Mouse (Mus musculus): ENCODE data around the gene Fbxw8.

Gene Fbxw8

DNA sequence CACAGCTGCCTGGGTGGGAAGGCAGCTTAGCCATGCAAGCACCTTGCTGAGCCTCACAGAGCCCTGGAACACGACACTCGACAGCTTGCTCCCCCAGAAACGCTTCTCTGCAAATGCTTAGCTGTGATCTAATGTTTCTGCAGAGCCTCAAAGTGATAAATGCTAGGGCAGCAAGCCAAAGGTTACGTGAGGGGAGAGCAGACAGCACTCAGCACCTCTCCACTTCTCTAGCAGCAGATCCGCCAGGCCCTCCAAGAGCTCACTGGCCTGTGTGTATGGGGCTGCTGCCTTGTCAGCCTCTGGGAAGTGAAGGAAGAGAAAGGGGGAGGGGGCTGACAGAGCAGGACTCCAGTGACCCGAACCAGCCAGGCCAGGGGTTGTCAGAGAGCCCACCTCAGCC, 27.1 kb downstream of the Fbxw8 start:
- no peak for TF ChIP-seq CTCF (conservative IDR thresholded peaks at IDR 0.05; ENCODE audit: low read length)
- no peak for TF ChIP-seq POU5F1 (IDR thresholded peaks at IDR 0.05; ENCODE audit: borderline replicate concordance, low read length)
- TF ChIP-seq NANOG (IDR thresholded peaks at IDR 0.05; ENCODE audit: borderline replicate concordance, low read length), result no peak
- H3K36me3 ChIP-seq (ENCODE audit: insufficient read depth, low read length), result peaks cover 73% of the 10 kb centered on the region
- H3K9me3 ChIP-seq (ENCODE audit: low read length), result no peaks in the 10 kb centered on the region
- H3K4me3 ChIP-seq (replicated peaks; ENCODE audit: low read length), result no peak overlapping the region
- H3K27me3 ChIP-seq (ENCODE audit: insufficient read depth, low read length), result no peaks in the 10 kb centered on the region
- H3K4me1 ChIP-seq (replicated peaks; ENCODE audit: low read depth, low read length), result peaks cover 26% of the 10 kb centered on the region

DNA sequence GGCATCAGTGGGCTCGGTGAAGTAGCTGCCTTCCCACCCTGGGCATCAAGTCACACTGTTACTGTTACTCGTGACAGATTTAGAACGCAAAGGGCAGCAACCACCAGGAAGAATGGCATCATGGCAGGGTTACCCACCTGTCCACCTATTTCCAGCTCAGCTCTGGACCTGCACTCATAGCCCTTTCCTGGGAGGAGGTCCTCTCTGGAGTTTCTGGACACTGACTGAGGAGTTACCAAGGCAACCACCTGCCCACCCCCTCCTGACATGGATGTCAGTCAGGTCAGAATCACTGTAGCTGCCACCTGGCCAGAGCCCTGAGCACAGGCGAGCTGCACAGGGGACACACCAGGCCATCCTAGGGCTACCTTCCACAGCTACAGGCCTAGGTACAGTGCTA, 28.6 kb downstream of the Fbxw8 start:
- no peak for TF ChIP-seq POU5F1 (IDR thresholded peaks at IDR 0.05; ENCODE audit: borderline replicate concordance, low read length)
- no peak for TF ChIP-seq CTCF (conservative IDR thresholded peaks at IDR 0.05; ENCODE audit: low read length)
- TF ChIP-seq NANOG (IDR thresholded peaks at IDR 0.05; ENCODE audit: borderline replicate concordance, low read length), result no peak
- peaks cover 70% of the 10 kb centered on the region for H3K36me3 ChIP-seq (ENCODE audit: insufficient read depth, low read length)
- H3K27me3 ChIP-seq (ENCODE audit: insufficient read depth, low read length), result no peaks in the 10 kb centered on the region

DNA sequence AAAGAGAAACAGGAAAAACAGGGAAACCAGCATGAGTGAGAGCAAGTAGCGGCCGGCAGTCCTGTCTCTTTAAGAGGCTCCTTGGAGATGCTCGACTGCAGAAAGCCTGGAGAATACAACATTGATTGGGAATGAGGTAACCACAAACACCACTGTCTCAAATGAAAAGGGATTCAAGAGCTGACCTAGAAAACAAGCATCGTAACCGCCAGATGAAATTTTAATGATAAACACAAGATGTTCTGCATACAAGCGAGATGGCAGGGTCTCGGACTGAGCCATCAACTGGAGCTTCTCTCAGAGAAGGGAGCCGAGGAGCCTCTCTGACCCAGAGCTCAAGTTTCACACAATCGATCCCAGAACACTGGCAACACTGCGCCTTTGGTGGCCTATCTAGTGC, 32.2 kb downstream of the Fbxw8 start:
- H3K4me1 ChIP-seq (replicated peaks; ENCODE audit: low read depth, low read length), result peaks cover 29% of the 10 kb centered on the region
- no peaks in the 10 kb centered on the region for H3K27me3 ChIP-seq (ENCODE audit: insufficient read depth, low read length)
- no peaks in the 10 kb centered on the region for H3K9me3 ChIP-seq (ENCODE audit: low read length)
- TF ChIP-seq POU5F1 (IDR thresholded peaks at IDR 0.05; ENCODE audit: borderline replicate concordance, low read length), result no peak
- TF ChIP-seq CTCF (conservative IDR thresholded peaks at IDR 0.05; ENCODE audit: low read length), result no peak
- no peak for TF ChIP-seq NANOG (IDR thresholded peaks at IDR 0.05; ENCODE audit: borderline replicate concordance, low read length)
- H3K4me3 ChIP-seq (replicated peaks; ENCODE audit: low read length), result no peak overlapping the region
- peaks cover 72% of the 10 kb centered on the region for H3K36me3 ChIP-seq (ENCODE audit: insufficient read depth, low read length)

More for the DNA sequence above, 28.6 kb downstream of the Fbxw8 start:
- Histone ChIP-seq H3K4me1 (replicated peaks; ENCODE audit: low read depth, low read length) (peaks cover 32% of the 10 kb centered on the region), H3K4me3 (replicated peaks; ENCODE audit: low read length) (no peak overlapping the region), H3K9me3 (ENCODE audit: low read length) (no peaks in the 10 kb centered on the region)

DNA sequence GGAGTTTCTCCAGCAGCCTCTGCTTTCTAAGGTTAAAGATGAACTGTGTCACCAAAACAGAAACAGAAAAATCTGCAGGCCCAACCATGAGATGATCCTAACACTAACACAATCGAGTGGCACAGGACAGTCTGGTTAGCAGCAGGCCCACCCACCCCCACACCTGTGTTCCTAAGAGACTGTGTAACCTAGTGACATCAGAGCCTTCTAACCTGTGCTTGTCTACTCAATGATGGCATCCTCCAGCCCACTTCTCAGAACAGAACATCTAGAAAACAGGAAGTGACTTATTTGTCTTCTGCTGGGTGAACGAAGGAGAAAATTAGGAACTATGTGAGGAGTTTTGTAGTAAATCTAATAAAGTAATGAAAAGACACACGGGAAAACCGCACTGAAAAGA, 33.3 kb downstream of the Fbxw8 start:
- Histone ChIP-seq H3K4me3 (replicated peaks; ENCODE audit: low read length) (no peak overlapping the region), H3K27me3 (ENCODE audit: insufficient read depth, low read length) (no peaks in the 10 kb centered on the region), H3K36me3 (ENCODE audit: insufficient read depth, low read length) (peaks cover 67% of the 10 kb centered on the region), H3K9me3 (ENCODE audit: low read length) (no peaks in the 10 kb centered on the region), H3K4me1 (replicated peaks; ENCODE audit: low read depth, low read length) (peaks cover 29% of the 10 kb centered on the region)
- no peak for TF ChIP-seq CTCF (conservative IDR thresholded peaks at IDR 0.05; ENCODE audit: low read length)
- no peak for TF ChIP-seq POU5F1 (IDR thresholded peaks at IDR 0.05; ENCODE audit: borderline replicate concordance, low read length)
- no peak for TF ChIP-seq NANOG (IDR thresholded peaks at IDR 0.05; ENCODE audit: borderline replicate concordance, low read length)

DNA sequence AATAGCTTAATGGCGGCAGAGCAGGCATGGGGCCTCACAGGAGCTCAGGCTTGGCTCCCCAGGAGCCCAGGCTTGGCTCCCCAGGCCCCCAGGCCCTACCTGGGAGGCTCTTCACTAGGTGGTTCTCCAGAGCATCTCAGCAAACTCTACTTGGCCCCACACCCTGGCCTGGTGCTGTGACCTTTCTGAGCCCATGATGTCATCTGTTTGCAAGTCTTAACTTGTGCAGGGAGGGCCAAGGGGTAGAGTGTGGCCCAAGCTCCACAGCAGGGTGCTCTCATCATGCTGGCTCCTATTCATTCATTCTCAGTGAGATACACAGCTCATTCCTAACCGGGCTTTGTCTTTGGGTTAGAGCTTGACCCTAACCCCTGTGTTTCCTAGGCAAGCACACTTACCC, 34.6 kb downstream of the Fbxw8 start:
- H3K4me1 ChIP-seq (replicated peaks; ENCODE audit: low read depth, low read length), result peaks cover 27% of the 10 kb centered on the region

DNA sequence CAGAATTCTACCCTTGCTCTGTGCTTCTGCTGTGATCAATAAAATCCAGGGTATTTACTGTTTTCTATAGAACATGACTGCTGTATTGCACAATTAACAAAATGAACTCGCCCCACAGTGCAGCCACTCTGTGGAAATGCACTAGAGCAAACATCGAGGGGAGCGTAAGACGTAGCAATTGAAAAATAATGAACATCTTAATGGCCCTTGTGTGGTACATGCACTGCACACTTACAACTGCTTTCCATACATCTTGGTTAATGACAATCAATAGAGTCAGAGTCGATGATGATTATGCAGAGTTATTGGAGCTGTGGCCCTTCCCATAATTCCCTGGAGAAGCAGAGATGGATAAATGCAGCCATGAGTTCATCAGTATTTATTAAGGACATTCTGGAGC, 36.3 kb downstream of the Fbxw8 start:
- peaks cover 58% of the 10 kb centered on the region for H3K36me3 ChIP-seq (ENCODE audit: insufficient read depth, low read length)
- no peak for TF ChIP-seq POU5F1 (IDR thresholded peaks at IDR 0.05; ENCODE audit: borderline replicate concordance, low read length)
- TF ChIP-seq CTCF (conservative IDR thresholded peaks at IDR 0.05; ENCODE audit: low read length), result no peak
- no peak for TF ChIP-seq NANOG (IDR thresholded peaks at IDR 0.05; ENCODE audit: borderline replicate concordance, low read length)
- H3K9me3 ChIP-seq (ENCODE audit: low read length), result no peaks in the 10 kb centered on the region
- H3K27me3 ChIP-seq (ENCODE audit: insufficient read depth, low read length), result no peaks in the 10 kb centered on the region
- peaks cover 25% of the 10 kb centered on the region for H3K4me1 ChIP-seq (replicated peaks; ENCODE audit: low read depth, low read length)
- H3K4me3 ChIP-seq (replicated peaks; ENCODE audit: low read length), result no peak overlapping the region

More for the DNA sequence above, 34.6 kb downstream of the Fbxw8 start:
- H3K4me3 ChIP-seq (replicated peaks; ENCODE audit: low read length), result no peak overlapping the region
- no peaks in the 10 kb centered on the region for H3K9me3 ChIP-seq (ENCODE audit: low read length)
- TF ChIP-seq CTCF (conservative IDR thresholded peaks at IDR 0.05; ENCODE audit: low read length) (no peak), POU5F1 (IDR thresholded peaks at IDR 0.05; ENCODE audit: borderline replicate concordance, low read length) (no peak), NANOG (IDR thresholded peaks at IDR 0.05; ENCODE audit: borderline replicate concordance, low read length) (no peak)
- no peaks in the 10 kb centered on the region for H3K27me3 ChIP-seq (ENCODE audit: insufficient read depth, low read length)
- H3K36me3 ChIP-seq (ENCODE audit: insufficient read depth, low read length), result peaks cover 63% of the 10 kb centered on the region

DNA sequence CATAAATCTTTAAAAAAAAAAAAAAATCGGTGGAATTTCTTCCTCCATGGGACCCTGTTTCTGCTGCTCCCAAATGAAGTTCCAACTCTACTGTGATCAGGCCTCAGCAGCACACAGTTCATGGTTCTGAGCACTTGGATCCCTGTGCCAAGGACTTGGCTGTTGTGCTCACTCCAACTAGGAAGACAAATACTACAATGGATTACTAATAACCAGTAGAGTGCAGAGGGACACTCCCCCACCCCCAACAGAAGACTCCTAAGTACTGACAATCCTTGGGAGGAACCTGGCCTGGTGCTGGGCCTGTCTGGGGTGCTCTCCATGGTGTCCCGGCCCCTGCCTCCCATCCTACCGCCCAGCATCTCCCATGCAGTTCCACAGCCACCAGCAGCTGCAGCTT, 36.9 kb downstream of the Fbxw8 start:
- TF ChIP-seq CTCF (conservative IDR thresholded peaks at IDR 0.05; ENCODE audit: low read length), result no peak
- TF ChIP-seq POU5F1 (IDR thresholded peaks at IDR 0.05; ENCODE audit: borderline replicate concordance, low read length), result no peak
- no peak for TF ChIP-seq NANOG (IDR thresholded peaks at IDR 0.05; ENCODE audit: borderline replicate concordance, low read length)
- peaks cover 21% of the 10 kb centered on the region for H3K4me1 ChIP-seq (replicated peaks; ENCODE audit: low read depth, low read length)
- H3K9me3 ChIP-seq (ENCODE audit: low read length), result no peaks in the 10 kb centered on the region
- no peaks in the 10 kb centered on the region for H3K27me3 ChIP-seq (ENCODE audit: insufficient read depth, low read length)
- H3K4me3 ChIP-seq (replicated peaks; ENCODE audit: low read length), result no peak overlapping the region
- H3K36me3 ChIP-seq (ENCODE audit: insufficient read depth, low read length), result peaks cover 55% of the 10 kb centered on the region

DNA sequence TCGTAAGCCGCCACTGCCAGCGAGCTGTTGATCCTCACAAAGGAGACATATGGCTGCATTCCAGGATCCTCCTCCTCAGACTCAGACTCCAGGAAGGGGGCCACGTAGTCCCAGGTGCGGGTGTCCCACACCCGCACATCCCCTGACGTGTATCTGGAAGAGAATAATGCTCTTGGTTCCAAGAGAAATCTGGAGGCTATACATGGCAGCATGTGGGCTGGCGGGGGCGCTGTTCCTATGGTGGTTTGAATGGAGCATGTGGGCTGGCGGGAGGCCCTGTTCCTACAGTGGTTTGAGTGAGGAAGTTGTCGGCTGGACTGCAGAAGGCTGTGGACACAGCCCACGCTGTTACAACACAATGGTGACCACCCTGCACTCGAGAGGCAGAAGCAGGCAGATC, 41.6 kb downstream of the Fbxw8 start:
- Histone ChIP-seq H3K36me3 (ENCODE audit: insufficient read depth, low read length) (peaks cover 70% of the 10 kb centered on the region), H3K27me3 (ENCODE audit: insufficient read depth, low read length) (no peaks in the 10 kb centered on the region), H3K4me3 (replicated peaks; ENCODE audit: low read length) (no peak overlapping the region), H3K4me1 (replicated peaks; ENCODE audit: low read depth, low read length) (peaks cover 7% of the 10 kb centered on the region; the same call in 1 of the 2 replicates), H3K9me3 (ENCODE audit: low read length) (no peaks in the 10 kb centered on the region)
- no peak for TF ChIP-seq NANOG (IDR thresholded peaks at IDR 0.05; ENCODE audit: borderline replicate concordance, low read length)
- TF ChIP-seq CTCF (conservative IDR thresholded peaks at IDR 0.05; ENCODE audit: low read length), result peak; percentile 40

DNA sequence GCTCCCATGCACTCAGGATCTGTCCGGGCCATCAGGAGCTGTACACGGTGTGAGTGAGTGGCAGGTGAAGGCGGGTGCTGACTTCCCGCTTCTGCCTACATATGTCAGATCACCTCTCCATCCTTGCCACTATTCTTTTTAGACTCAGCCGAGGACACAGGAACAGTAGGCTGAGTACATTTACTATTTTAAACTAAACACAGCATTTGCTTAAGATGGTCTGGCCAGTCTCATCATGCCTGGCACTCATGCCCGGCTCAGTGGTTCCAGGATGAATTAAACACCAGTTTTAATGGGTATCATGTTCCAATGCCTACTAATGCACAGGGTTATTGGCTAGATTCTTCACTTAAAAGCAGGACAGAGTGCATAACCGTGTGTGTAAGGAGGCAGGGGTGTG, 42.2 kb downstream of the Fbxw8 start:
- H3K36me3 ChIP-seq (ENCODE audit: insufficient read depth, low read length), result peaks cover 72% of the 10 kb centered on the region
- H3K27me3 ChIP-seq (ENCODE audit: insufficient read depth, low read length), result no peaks in the 10 kb centered on the region
- H3K4me1 ChIP-seq (replicated peaks; ENCODE audit: low read depth, low read length), result peaks cover 12% of the 10 kb centered on the region
- H3K9me3 ChIP-seq (ENCODE audit: low read length), result no peaks in the 10 kb centered on the region
- H3K4me3 ChIP-seq (replicated peaks; ENCODE audit: low read length), result no peak overlapping the region
- no peak for TF ChIP-seq CTCF (conservative IDR thresholded peaks at IDR 0.05; ENCODE audit: low read length)
- TF ChIP-seq POU5F1 (IDR thresholded peaks at IDR 0.05; ENCODE audit: borderline replicate concordance, low read length), result no peak
- no peak for TF ChIP-seq NANOG (IDR thresholded peaks at IDR 0.05; ENCODE audit: borderline replicate concordance, low read length)

All from E14TG2a.4 (cell line).